Mouse (Mus musculus) c-Kit-positive CD71-negative TER-119-negative erythroid progenitor cells, embryonic 14.5 days (primary cell): ENCODE data around the gene Dglucy.
A peak's percentile ranks its signal among the peaks of the same experiment; 100 is the strongest.

Experiments used
- DNase-seq: peaks from one replicate; pipeline ENCODE4 v3.0.0-alpha.2; 2013; ENCODE audit warnings: low read depth

Dglucy gene

GRCm38 (mm10) chr12:100885585-100885984 is 106.7 kb downstream of the Dglucy start:
- no peak for DNase-seq

GRCm38 (mm10) chr12:100886877-100887276 is 108.0 kb downstream of the Dglucy start:
- DNase-seq, result no peak

GRCm38 (mm10) chr12:100887801-100888258 is 109.0 kb downstream of the Dglucy start:
- no peak for DNase-seq

GRCm38 (mm10) chr12:100890548-100890947 is 111.7 kb downstream of the Dglucy start:
- no peak for DNase-seq

- DNase-seq, result no peak
These were observed 116.6 kb downstream of the Dglucy start for GRCm38 (mm10) chr12:100895504-100895903.

GRCm38 (mm10) chr12:100896661-100897060 is 117.8 kb downstream of the Dglucy start:
- no peak for DNase-seq

- DNase-seq, result no peak
These were observed 119.1 kb downstream of the Dglucy start for GRCm38 (mm10) chr12:100897736-100898650.

- no peak for DNase-seq
These were observed 120.3 kb downstream of the Dglucy start for GRCm38 (mm10) chr12:100899111-100899640.

- no peak for DNase-seq
These were observed 122.0 kb downstream of the Dglucy start for GRCm38 (mm10) chr12:100900901-100901300.

GRCm38 (mm10) chr12:100901386-100901785 is 122.5 kb downstream of the Dglucy start:
- DNase-seq, result no peak

- no peak for DNase-seq
These were observed 124.9 kb downstream of the Dglucy start for GRCm38 (mm10) chr12:100903761-100904160.

GRCm38 (mm10) chr12:100906861-100907260 is 128.0 kb downstream of the Dglucy start:
- DNase-seq, result no peak

GRCm38 (mm10) chr12:100907598-100908297 is 128.9 kb downstream of the Dglucy start, which contains the start of gene Gpr68:
Gpr68 (minus strand) TSS chr12:100908198.
- no peak for DNase-seq

- no peak for DNase-seq
These were observed 129.6 kb downstream of the Dglucy start for GRCm38 (mm10) chr12:100908298-100909034.

GRCm38 (mm10) chr12:100909765-100910164 is 130.9 kb downstream of the Dglucy start:
- DNase-seq, result no peak

- no peak for DNase-seq
These were observed 131.9 kb downstream of the Dglucy start for GRCm38 (mm10) chr12:100910731-100911130.

- DNase-seq, result no peak
These were observed 145.9 kb downstream of the Dglucy start for GRCm38 (mm10) chr12:100924646-100925339.

- peak; percentile 74 for DNase-seq
These were observed 147.1 kb downstream of the Dglucy start for GRCm38 (mm10) chr12:100925644-100926619.

- no peak for DNase-seq
These were observed 149.4 kb downstream of the Dglucy start for GRCm38 (mm10) chr12:100928286-100928685.

GRCm38 (mm10) chr12:100931653-100932052 is 152.8 kb downstream of the Dglucy start:
- DNase-seq, result no peak
